ENCODE assay signal across 24 mouse cellular contexts in genomic region chr16:23026582-23026981, GRCm38 (mm10). TPM values are rescaled to one million over a fixed set of nuclear protein-coding genes. Genes with fewer than 3 reads are reported as not detected.
"Had no signal": no experiment of that assay in that cellular context is flagged by ENCODE, and none has a peak within 500 bp of the region (broad histone marks: within the 10 kb centered on the region; RNA-seq: fewer than 3 reads in every experiment).

No protein-coding gene starts in this region.

- H3K4me2 ChIP-seq: lung, embryonic 14.5 days; midbrain, embryonic 12.5 days; midbrain, embryonic 15.5 days; neural tube, embryonic 12.5 days; neural tube, embryonic 15.5 days had no signal

- H3K4me1 ChIP-seq: midbrain, embryonic 15.5 days had no signal

- H3K27me3 ChIP-seq: midbrain, embryonic 12.5 days; midbrain, embryonic 15.5 days; neural tube, embryonic 12.5 days; neural tube, embryonic 15.5 days had no signal

- DNase-seq: kidney, postnatal 36 days; layer of hippocampus, postnatal 36 days; lung, embryonic 14.5 days; right cerebral cortex, adult 18-20 months; right cerebral cortex, postnatal 14 days; right cerebral cortex, postnatal 4 days; thymus, adult 2 months; thymus, postnatal 25 days had no signal

- ATAC-seq: lung, postnatal 0 days; midbrain, embryonic 15.5 days had no signal

- H3K36me3 ChIP-seq: midbrain, embryonic 12.5 days; midbrain, embryonic 15.5 days; neural tube, embryonic 12.5 days; neural tube, embryonic 15.5 days had no signal

- H3K4me3 ChIP-seq: left cerebral cortex, adult 2 months; midbrain, embryonic 12.5 days; midbrain, embryonic 15.5 days; neural tube, embryonic 12.5 days; neural tube, embryonic 15.5 days had no signal

- H3K27ac ChIP-seq: left cerebral cortex, adult 2 months; liver, embryonic 14.5 days; macrophage; midbrain, embryonic 12.5 days; midbrain, embryonic 15.5 days; neural tube, embryonic 12.5 days; neural tube, embryonic 15.5 days; stomach, postnatal 0 days had no signal

- H3K9me3 ChIP-seq: midbrain, embryonic 12.5 days; midbrain, embryonic 15.5 days; neural tube, embryonic 12.5 days; neural tube, embryonic 15.5 days had no signal

- H3K9ac ChIP-seq: liver, embryonic 14.5 days; lung, embryonic 14.5 days; midbrain, embryonic 12.5 days; midbrain, embryonic 15.5 days; neural tube, embryonic 12.5 days; neural tube, embryonic 15.5 days had no signal

RNA-seq across cellular contexts. Expression of gene Kng2, which starts 2.7 kb away (rescaled TPM):
- total RNA-seq: layer of hippocampus, adult 8-10 months; layer of hippocampus, postnatal 10 days; layer of hippocampus, postnatal 36 days; left cerebral cortex, adult 2 months; left cerebral cortex, postnatal 10 days; left cerebral cortex, postnatal 36 days had no signal
- polyA plus RNA-seq: intestine, embryonic 14.5 days; limb, embryonic 11.5 days; lung, embryonic 14.5 days; macrophage; midbrain, embryonic 12.5 days; midbrain, embryonic 15.5 days; stomach, embryonic 14.5 days had no signal

RNA-seq across cellular contexts. Expression of gene Kng1, which starts 31.1 kb away (rescaled TPM):
- total RNA-seq: layer of hippocampus, adult 8-10 months; layer of hippocampus, postnatal 10 days; layer of hippocampus, postnatal 36 days; left cerebral cortex, adult 2 months; left cerebral cortex, postnatal 10 days; left cerebral cortex, postnatal 36 days had no signal
- polyA plus RNA-seq: intestine, embryonic 14.5 days; macrophage; midbrain, embryonic 12.5 days; midbrain, embryonic 15.5 days had no signal
